Mouse (Mus musculus) heart, adult 18-20 months (tissue): Measurements from ENCODE around the gene Pde1b. TPM values are rescaled to one million over a fixed set of nuclear protein-coding genes. Genes with fewer than 3 reads are reported as not detected.
A peak's percentile ranks its signal among the peaks of the same experiment; 100 is the strongest.

ENCODE experiments used
- DNase-seq, 2 experiments: peaks; one replicate each; pipeline ENCODE4 v3.0.0; 2021 to 2022; ENCODE audit warnings: mixed read lengths in 1 of 2
- total RNA-seq, 2 experiments: library from RNA; stranded (reverse); gene quantifications; 2 replicates each; pipeline ENCODE4 v1.2.3; 2021

Gene Pde1b
- total RNA-seq, 2 experiments from 2014 or later = 0.87 to 1.6 TPM

- no peak for DNase-seq
These were observed 48.2 kb downstream of the Pde1b start for GRCm38 (mm10) chr15:103551053-103551452.

DNA sequence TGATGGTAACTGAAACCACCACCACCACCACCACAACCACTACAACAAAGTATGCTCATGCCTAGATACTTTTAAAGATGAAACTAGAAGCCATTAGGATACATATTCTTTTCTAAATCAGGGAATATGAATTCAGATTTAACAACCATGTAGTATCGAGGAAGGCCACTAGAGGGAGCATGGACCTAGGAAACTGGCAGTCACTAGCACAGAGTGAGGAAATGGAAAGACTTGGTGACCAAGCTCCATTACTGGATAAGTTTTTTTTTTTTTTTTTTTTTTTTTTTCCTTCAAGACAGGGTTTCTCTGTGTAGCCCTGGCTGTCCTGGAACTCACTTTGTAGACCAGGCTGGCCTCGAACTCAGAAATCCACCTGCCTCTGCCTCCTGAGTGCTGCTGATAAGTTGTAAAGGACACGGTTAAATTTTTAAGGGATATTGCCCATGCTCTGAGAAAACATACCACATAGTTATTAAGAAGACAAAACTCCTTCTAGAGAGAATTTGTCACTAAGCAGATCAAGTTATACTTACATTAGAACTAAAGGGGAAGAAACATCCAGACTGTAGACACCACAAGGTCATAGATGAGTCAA is 49.4 kb downstream of the Pde1b start:
- DNase-seq = peak; percentile 20 to 70

DNA sequence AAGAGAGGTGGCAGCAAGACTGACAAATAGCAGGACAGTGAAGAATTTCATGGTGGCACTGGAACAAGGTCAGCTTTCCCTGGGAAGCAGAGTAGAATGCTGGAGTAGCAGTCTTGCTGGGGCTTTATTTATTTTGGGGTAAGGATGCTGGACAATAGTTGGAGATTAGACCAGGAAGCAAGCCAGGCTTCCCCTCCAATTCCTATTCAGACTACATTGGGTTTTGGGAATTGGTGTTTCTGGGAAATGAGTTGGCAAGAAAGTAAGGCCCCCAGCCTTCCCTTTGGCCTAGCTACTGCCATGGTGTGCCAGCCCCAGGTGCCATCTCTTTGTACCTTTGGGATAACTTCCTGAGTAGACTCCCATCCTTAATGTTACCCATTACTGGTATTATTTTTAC is 62.1 kb downstream of the Pde1b start, which contains the start of gene Glycam1:
Gene Glycam1 (minus strand): TSS at position 101 of the 400 bp plus-strand sequence.
- no peak for DNase-seq

Other genes starting within 250 kb of the Pde1b start
- 1 to 10 TPM in 1 of 2 experiments, under 1 TPM in 1; 0.46 to 1.2 TPM for gene Nfe2, start 244.6 kb upstream of the Pde1b start, total RNA-seq
- 10 to 100 TPM; 52.3 to 52.9 TPM for gene Copz1, start 230.3 kb upstream of the Pde1b start, total RNA-seq
- not detected for gene Gpr84, start 192.4 kb upstream of the Pde1b start, total RNA-seq
- gene Zfp385a, start 162.9 kb upstream of the Pde1b start, total RNA-seq = 10 to 100 TPM in 1 of 2 experiments, 1 to 10 TPM in 1; 8.9 to 10.3 TPM
- 10 to 100 TPM; 30.8 to 37.3 TPM for gene Itga5, start 136.3 kb upstream of the Pde1b start, total RNA-seq
- not detected for gene Gtsf1, start 72.6 kb upstream of the Pde1b start, total RNA-seq
- gene Gtsf2, start 54.6 kb upstream of the Pde1b start, total RNA-seq = not detected
- 1 to 10 TPM; 3.5 to 5.5 TPM for gene Nckap1l, start 49.2 kb upstream of the Pde1b start, total RNA-seq
- gene Ppp1r1a, start 35.0 kb downstream of the Pde1b start, total RNA-seq = 10 to 100 TPM in 1 of 2 experiments, 1 to 10 TPM in 1; 9.9 to 10.1 TPM
- 100 to 1,000 TPM in 1 of 2 experiments, not detected in 1; 120 TPM for gene Glycam1, start 62.0 kb downstream of the Pde1b start, total RNA-seq